Mouse (Mus musculus): Measurements from ENCODE around the gene Pcnx.

- TF ChIP-seq CTCF (IDR thresholded peaks at IDR 0.05; ENCODE audit: extremely low read depth, insufficient read depth, low read length) (no peak), POLR2A (IDR thresholded peaks at IDR 0.05; ENCODE audit: extremely low read depth, insufficient read depth, low read length) (no peak)
These were observed 59.1 kb downstream of the Pcnx start for GRCm38 (mm10) chr12:81918886-81919285.
